Mouse (Mus musculus) left cerebral cortex, adult 8-10 months (tissue): ENCODE measurements around the gene Copb1. TPM values are rescaled to one million over a fixed set of nuclear protein-coding genes. Genes with fewer than 3 reads are reported as not detected.
A peak's percentile ranks its signal among the peaks of the same experiment; 100 is the strongest.

Experiments used
- DNase-seq, 2 experiments: peaks; one replicate each; pipeline ENCODE4 v3.0.0; 2022; ENCODE audit warnings: low spot score in 2 of 2
- total RNA-seq, 4 experiments: library from RNA; stranded (reverse); gene quantifications; 2 replicates each; pipeline ENCODE4 v1.2.4; 2022

The Copb1 gene
- total RNA-seq, result 10 to 100 TPM; 56.0 to 68.1 (median 60.6) TPM

DNA sequence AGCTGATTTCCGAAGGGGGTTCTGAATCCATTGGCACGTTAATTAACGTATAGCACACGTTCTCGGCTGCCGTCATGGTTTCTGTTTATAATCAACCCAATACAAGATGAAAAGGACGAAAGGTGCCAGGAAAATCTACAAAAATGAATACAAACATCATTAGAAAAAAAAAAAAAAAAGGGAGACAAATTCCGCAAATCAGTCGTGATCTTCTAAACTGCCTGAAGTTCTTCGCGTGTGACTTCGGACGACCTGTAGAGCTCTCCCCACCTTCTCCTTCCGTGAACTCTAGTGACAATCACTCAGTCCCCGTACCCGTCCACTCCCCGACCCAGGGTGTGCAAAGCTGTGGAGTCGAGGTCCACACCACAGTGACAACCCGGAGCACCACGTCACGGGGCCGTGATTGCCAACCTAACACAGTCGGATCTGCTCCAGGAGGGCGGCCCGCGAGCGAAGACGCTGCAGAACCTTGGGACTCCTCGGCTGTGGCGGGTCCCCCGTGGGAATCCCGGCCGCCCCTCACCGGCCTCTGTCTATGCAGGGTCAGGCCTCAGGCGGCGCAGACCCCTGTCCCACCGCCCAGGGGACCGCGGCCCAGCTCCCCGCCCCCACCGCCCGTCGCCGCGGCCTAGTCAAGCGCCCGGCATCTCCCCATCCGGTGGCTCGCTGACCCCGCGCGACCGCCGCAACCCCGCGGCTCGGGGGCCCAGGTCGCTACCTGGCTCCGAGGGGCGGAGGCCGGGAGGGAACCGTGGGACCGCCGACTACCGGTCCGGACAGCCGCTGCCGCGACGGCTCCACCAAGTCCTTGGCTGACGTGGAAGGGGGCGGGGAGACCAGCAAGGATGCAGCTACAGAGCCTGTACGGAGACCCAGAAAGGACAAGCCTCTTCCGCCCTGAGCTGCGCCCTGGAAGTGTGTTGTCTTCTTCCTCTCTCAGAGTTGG, at the start of gene Copb1:
Gene Copb1, minus strand, starts transcription at position 827 of the 949 bp plus-strand sequence.
- peak; percentile 79 to 91 for DNase-seq

DNA sequence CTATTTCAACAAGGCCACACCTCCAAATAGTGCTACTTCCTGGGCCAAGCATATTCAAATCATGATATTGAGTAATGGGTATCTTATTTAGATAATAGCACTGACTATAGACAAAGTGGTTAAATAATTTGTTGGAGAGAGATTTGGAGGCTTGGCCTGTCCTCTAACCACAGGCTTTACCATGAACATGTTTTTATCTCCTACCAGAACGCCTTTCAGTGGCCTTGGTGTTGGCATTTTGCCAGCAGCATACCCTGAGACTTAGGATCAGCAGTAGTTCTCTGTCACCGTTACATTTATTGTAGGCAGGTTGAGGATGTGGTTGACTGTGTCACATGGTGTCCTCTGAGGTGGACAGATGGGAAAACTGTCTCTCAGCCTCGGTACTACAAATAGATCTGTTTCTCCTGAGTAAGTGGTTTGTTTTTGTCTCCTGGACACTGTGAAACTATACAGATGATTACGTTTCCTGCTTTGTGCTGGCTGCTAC, 46.8 kb upstream of the Copb1 start:
- peak in 1 of 2 experiments; percentile 24 for DNase-seq

DNA sequence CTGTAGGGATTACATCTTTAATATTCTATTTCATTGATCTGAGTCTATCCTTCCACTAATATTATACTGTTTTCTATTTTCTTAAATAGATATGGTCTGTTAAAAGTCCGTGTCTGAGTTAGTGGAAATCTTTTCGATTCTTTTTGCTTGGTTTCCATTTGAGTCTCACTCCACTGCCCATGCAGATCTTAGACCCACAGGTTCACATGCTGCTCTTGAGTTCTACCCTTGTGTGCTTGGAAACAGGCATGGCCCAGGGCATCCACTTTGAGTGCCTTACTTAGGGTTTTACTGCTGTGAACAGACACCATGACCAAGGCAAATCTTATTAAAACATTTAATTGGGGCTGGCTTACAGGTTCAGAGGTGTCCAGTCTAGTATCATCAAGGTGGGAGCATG, 46.3 kb upstream of the Copb1 start:
- DNase-seq, result no peak

DNA sequence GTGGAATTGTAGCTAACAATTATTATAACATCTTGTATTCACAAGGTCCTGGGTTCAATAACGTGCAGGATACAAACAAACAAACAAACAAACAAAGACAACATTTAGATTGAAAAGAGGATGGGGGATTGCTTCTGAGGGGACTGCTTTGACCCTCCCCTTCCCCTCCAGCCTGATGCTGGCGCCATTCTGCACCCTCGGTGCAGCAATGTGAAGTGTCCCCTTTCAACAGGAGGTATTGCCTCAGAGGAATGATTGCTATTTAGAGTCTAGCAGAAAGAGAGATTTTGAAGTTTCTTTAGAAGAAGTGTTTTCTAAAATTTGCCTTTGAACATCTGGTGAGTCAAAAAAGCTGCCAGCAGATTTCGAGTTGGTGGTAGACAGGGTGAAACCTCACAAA, 44.7 kb upstream of the Copb1 start:
- DNase-seq, result no peak

DNA sequence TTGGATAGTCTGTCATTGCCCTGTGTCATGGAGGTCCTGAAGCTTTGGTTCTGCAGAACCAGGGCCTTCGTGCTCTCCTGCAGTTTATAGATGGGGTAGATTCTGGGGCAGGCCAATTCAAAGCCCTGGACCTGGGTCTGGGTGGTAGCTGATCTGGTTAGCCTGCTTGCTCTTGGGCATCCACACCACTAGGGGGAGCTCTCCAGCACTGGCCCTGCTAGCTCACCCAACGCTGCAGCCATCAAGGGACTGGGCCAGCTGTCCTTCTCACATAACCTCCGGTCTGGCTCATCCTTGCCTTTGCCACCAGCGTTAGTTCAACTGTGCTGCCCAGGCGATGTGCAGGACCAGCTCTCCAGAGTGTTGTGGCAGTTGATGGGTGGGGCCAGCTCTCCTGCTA, 40.2 kb upstream of the Copb1 start:
- no peak for DNase-seq

DNA sequence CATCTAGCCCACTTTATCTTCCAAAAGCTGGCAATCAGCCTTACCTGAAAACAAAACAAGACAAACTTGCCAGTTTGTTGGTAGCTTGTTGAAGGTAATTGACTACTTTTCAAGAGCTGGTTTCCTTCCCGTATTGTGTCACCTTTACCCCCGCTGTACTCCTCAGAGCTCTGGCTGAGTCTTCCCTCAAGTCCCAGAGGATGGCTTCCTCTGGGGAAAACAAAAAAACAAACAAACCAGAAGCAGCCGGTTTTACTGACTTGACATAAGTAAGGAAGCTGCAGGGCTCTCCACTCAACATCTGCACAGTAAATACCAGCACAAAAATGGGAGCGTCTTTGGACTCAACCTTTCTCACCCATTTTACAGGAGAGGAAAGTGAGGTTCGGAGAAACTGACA, 39.4 kb upstream of the Copb1 start:
- no peak for DNase-seq

DNA sequence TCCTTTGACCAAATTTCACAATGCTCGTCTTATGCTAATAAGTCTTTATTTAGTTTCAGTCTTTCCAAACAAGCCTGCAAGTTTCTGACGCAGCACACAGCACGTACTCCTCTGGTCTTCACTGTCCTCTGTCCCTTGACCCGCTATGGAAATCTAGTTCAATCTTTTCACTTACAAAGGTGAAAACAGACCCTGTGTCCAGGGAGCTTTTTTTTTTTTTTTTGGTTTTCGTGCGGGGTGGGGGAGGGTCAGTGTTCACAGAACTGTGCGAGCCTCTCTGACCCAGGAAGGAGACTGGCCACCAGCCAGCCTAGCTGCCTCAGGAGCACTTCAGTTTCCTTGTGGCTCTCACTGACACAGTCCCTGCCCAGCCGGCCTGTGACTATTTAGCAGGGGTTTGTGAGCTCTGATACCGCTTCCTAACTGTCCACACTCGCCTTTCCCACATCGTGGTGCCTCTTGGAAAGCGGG, 38.0 kb upstream of the Copb1 start:
- peak in 1 of 2 experiments; percentile 24 for DNase-seq

DNA sequence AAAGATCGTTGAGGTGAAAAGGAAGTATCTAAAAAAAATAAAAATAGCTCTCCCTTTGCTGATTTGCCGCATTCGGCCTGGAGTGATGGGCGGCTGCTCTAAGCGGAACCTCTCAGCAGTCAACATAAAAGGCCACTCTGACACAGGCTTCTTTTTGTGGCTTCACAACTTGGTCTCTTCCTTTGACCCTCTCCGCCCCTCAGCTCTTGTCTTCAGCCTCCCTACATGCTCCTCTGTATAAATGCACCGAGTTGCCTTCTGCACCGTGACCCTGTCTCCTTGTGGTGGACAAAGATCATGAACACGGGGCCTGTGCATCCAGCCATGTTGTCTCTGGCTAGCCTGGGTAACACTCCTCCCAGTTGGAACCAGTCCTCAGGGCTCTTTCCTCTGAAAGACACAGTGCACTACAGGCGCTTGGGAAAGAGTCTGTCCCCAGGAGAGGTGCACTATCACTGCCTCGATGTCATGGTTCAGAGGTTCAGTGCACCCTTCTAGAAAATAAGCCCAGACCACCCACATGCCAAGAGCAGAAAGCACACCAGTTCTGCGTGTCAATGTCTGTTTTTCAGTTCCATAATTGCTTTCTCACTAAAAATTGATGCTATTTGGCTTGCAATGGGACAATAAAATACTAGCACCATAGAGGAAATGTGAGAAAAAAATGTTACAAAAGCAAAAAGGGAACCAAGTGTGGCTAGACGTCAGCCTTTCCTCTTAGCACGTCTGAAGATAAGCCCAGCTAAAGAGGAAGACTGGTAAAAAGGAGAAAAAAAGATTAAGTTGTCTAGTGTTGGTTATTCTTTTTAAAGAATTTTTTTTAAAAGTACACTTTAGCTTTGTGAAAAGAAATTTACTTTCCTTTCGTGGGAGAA, 37.2 kb upstream of the Copb1 start:
- no peak for DNase-seq

DNA sequence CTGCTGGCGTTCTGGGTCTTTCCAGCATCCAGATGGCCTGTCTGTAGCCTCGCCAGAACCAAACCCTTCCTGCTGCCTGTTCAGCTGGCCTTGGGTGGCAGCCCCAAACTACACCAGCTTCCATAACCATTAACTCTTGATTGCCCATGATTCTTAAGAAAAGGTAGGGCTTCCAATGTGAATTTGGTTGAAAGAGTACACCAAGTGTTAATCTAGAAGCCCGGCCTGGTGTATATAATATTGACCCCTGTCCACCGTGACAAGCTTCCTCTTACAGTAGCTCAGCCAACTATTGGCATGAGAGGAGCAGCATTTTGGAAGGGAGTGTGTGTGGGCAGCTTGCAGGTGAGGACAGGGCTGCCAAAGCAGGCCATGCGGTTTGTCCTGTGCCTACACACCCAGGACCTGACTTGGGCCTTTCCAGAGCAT, 35.6 kb upstream of the Copb1 start:
- no peak for DNase-seq

DNA sequence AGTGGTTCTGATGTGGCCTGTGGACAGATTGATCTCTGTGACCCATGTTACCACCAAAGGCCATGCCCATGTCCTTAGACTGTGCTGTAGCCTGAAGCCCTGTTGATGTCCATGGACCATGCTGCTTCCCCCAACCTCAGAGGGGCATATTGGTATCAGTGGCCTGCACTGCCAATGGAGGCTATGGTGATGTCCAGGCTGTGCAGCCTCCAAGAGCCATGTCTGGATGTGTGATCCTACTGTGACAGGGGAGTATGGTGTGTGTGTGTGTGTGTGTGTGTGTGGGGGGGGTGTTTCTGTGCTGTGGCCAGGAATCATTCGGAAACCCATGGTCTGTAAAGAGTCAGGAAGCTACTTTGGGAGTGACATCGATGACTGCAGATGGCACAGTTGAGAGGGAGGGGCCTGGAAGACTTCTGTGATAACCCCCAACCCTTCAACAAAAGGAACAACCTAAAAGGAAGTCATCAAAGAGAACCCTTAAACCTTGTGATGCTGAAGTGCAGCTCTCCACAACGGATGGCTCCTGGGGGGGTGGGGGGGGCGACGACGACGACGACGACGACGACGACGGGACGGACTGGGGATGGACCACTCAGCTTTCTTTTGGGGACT, 29.9 kb upstream of the Copb1 start:
- DNase-seq, result no peak

DNA sequence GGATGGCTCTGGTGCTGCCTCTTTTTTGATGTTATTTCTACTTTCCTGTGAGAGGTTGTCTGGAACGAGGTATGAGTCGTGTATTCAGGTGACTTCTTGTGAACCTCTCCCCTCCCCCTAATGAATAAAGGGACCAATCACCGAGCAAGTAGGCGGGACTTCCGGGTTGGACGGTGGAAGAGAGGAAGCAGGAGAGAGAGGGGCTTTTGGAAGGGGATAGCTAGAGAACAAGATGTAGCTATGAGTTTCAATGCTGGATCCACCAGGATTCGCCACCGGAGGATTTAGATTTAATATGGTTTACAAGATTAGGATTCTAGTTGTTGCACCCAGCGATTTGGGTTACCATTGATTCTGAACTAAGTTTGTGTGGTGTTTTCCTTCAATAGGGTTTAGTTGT, 28.5 kb upstream of the Copb1 start:
- no peak for DNase-seq

DNA sequence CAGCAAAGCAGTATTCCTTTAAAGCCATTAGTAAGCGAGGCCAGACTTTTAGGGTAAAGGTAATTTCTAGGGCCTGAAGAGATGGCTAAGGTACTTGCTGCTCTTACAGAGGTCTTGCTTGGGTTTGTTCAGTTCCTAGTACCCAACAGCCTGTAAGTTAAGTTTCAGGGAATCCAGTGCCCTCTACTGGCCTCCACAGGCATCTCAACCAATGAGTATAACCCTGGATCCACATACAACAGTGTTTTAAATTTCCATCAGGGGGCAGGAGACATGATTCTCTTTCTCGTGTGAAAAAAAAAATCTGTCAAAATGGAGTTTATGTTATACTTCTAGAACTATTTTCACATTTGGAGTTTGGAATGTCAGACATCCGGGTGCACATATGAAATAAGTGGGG, 27.2 kb upstream of the Copb1 start:
- DNase-seq, result no peak

DNA sequence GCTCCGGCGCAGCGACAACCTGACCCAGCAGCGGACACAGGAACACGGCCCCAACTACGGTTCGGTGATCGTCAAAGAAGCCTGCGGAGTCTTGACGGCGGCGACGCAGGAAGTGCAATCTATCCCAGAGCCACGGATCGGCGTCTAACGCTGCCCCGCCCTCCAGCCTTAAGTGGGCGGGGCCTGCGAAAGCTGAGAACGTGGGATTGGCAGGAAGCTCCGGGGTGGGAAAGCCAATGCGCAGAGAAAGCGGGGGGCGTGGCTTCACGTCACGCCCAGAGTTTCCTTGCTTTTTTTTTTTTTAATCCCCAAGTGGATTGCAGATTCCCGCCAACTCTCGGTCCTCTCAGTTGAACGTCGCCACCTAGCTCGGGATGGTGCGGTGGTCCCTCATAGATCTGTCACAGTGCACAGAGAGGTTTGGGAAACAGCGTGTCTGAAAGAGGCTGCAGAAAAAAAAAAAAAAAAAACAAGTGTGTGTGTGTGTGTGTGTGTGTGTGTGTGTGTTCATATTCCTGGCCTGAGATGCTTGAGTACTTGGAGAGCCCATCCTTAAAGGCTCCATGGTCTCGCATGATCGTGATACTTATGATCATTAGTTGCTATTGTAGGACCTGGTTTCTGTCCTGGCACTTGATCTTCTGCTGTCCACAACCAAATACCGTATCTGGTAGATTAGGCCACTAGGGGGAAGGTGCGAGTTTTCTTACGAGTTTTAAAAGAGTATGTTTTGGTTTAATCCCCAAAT, 21.7 kb upstream of the Copb1 start, which contains the start of gene Psma1:
Gene Psma1, minus strand, starts transcription at position 114 of the 748 bp plus-strand sequence.
- DNase-seq, result peak; percentile 96

DNA sequence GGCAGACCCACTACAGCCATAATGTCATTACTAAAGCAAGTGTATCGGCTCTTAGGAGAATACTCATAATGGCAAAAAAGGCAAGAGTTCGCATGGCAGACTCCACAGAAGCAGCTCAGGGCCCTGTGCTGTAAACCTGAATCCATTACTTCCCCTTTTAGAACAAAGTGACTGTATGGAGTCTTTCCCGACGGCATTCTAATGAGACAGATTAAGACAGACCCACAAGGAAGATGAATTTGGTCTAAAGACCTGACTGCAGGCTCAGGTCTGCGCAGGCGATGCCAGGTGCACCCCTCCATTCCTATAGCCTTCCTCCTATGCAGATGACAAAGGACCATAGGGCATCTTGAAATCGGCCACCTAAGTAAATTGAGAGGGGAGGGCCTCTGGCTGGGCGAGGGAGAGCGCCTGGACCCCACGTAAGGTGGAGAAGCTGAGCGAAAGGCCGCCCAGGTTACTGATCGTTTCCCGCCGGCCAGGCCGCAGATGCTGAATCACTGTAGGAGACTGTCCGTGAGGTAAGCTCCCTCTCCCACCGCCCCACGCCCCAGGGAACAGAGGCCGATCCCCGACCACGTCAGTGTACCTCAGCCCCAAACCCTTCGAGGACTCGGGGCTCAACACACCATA, 21.0 kb upstream of the Copb1 start:
- peak in 1 of 2 experiments; percentile 6 for DNase-seq

DNA sequence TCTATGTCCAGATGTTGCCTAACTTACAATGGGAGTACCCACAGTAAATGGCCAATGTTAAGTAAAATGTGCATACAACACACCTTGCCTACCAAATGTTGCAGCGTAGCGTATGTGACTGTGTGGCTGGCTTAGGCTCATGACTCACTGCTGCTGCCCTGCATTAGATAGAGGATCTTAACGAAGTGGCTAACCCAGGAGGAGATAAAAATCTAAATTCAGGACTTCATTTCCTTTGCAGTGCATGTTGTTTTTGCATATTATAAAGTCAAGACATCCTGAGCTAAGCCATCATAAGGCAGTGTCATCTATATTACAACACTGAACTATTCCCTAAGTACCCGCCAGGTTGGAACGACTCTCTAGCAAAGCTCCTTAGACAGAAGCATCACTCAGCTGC, 13.9 kb upstream of the Copb1 start:
- no peak for DNase-seq

DNA sequence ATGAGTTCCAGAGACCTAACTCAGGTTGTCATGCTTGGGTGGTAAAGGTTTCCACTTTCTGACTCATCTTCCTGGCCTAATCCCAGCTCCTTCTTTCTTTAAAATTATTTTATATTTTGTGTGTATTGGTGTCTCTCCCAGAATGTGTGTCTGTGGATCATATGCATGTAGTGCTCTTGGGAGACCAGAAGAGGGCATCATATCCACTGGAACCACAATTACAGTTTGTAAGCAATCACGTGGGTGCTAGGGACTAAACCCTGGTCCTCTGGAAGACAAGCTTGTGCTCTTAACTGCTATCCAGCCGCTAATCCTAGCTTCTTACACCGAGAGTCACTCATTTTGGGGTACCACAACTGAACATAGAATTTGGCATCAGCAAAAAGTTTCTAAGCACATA, 2.8 kb downstream of the Copb1 start:
- no peak for DNase-seq

DNA sequence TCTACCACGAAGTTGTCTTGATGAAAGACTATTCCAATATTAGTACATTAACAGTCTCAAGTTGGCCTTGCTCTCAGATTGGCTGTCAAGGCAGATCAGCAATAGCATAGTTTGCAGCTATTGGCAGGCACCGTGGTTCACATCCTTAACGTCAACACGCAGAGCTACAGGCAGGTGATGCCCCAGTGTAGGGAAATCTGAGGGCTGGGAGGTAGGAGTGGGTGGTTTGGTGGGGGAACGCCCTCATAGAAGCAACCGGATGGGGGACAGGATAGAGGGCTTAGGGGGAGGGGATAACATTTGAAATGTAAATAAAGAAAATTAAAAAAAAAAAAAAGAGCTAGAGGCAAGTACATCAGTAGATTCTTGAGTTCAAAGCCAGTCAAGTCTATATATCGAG, 20.5 kb downstream of the Copb1 start:
- DNase-seq, result no peak

DNA sequence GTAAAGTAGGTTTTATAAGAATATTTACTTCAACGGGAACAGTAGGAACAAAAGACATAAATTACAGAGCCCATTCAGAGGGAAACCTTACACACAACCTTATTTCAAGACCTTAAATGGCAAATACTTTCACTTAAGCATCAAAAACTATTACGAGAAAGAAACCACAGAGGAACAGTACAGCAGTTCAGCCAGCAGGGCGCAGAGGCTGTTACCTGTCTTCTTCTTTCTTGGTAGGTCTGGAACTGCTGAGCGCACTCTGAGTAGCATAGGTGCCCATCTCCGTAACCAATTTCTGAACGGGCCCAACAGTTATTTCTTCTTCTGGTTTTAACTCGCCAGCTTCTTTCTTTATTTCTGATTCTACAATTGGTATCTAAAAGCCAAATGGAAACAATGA, 21.5 kb downstream of the Copb1 start:
- no peak for DNase-seq

DNA sequence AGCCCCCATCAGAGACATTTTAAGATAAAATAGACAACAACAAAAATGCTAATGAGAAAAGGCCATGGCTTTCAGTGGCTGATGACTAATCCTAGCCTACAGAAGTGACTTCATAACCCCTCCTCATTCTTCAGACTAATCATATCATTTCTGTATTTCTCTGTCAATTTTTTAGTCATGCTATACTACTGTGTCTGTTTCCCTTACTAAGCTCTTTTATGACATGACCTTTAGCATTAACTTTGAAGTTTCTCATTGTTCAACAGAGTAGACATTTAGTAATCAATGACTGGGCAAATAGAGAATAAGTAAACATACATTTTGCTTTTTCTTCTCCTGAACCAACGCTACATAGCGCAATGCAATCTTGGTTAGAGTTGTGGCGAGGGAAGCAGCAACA, 22.7 kb downstream of the Copb1 start:
- DNase-seq, result no peak

DNA sequence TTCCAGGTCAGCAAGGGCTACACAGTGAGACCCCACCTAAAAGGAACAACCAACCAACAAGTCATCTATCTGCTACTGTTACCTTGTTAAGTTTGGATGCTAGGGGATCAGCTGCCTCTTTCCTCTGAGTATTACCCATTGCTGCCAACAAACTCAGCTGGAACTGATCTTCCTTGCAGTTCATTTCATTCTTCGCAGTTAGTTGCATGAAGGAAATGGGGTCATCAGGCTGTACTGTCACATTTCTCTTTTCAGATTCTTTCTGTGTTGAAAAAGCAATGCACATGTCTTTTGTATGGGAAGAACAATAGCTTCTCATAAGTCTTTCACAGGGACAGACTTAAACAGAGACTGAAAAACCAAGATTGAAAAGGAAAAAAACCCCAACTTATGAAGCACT, 28.0 kb downstream of the Copb1 start:
- no peak for DNase-seq
